Mouse (Mus musculus) ovary, postnatal 14 days (tissue): ENCODE results near the gene S100a2.

Experiments
- DNase-seq: peaks from one replicate; pipeline ENCODE4 v3.0.0; 2022; ENCODE audit warnings: low spot score

S100a2 gene

GRCm38 (mm10) chr3:90615911-90616310, 25.9 kb downstream of the S100a2 start:
- DNase-seq = no peak

- DNase-seq = no peak
Measured at GRCm38 (mm10) chr3:90617586-90617985, 27.5 kb downstream of the S100a2 start.

GRCm38 (mm10) chr3:90621552-90621951, 31.5 kb downstream of the S100a2 start:
- DNase-seq = no peak

- DNase-seq = peak; percentile 77
Measured at GRCm38 (mm10) chr3:90623435-90624071, 33.5 kb downstream of the S100a2 start.

- no peak for DNase-seq
Measured at GRCm38 (mm10) chr3:90625496-90625895, 35.4 kb downstream of the S100a2 start.

- DNase-seq = no peak
Measured at GRCm38 (mm10) chr3:90626266-90627021, 36.4 kb downstream of the S100a2 start.

GRCm38 (mm10) chr3:90627366-90627765, 37.3 kb downstream of the S100a2 start:
- DNase-seq = no peak

GRCm38 (mm10) chr3:90627807-90628206, 37.8 kb downstream of the S100a2 start:
- DNase-seq = no peak

GRCm38 (mm10) chr3:90629298-90629697, 39.3 kb downstream of the S100a2 start:
- no peak for DNase-seq

- no peak for DNase-seq
Measured at GRCm38 (mm10) chr3:90631984-90632383, 41.9 kb downstream of the S100a2 start.

- DNase-seq = no peak
Measured at GRCm38 (mm10) chr3:90638511-90639275, 48.6 kb downstream of the S100a2 start.

GRCm38 (mm10) chr3:90639511-90640154, 49.6 kb downstream of the S100a2 start:
- DNase-seq = no peak

- DNase-seq = no peak
Measured at GRCm38 (mm10) chr3:90640981-90641380, 50.9 kb downstream of the S100a2 start.
